Mouse (Mus musculus): ENCODE measurements around the gene Sphkap.

The Sphkap gene

DNA sequence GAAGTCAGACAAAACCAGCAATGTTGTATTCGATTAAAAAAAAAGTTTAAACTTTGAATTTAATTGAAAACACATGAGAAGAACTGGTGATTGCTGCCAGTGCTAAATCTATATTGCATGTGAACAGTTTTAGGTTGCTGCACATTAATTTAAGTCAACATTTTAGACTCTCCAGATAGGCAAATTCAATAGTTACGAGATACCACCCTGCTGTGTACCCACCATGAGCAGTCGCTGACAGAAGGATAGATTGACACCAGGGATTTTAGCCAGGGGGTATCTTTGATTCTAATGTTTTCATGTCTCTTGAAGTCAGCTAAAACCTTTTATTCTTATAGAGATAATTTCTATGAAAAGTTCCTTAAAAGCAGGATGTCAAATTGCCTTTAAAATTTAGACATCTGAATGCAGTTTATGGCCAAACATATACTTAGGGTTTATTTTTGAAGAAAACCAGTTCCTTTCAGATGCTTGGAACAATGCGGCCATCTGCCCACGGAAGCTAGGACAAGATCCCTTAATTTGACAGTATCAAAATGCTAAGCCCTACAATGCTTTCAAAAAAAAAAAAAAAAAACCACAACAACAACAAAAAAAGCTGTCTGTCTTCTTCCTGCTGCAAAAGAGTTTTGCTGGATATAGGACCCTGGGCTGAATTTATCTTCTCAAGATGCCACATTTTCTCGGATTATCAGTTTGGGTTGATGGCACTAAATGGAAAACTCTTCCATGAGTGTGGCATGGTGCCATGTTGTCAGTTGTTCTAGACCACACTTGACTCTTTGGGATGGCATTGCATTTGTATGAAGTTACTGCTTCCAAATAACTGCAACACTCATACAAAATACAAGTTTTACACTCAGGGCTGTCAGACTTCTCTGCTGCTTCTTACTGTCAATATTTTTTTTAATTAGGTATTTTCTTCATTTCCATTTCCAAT lies 110.6 kb downstream of the Sphkap start:
- DNase-seq (ENCODE audit: low read depth, low spot score): no peak

DNA sequence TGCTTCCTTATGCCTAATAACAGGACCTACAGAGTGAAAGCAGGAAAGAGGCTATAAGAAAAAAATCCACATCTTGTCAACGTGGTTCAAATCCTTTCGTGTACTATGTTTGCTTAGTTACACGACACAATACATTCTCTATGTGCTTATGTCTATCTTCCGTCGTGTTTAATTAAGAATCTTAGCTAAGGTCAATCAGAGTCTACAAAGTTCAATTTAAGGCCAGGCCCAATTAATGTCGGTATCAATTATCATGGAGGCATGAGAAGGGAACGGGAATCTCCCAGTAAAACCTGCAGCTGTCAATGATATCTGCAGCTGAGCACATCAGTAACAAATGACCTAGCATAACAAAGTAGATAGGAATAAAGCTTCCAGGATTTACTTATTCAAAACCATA lies 122.1 kb downstream of the Sphkap start:
- no peak for DNase-seq (ENCODE audit: low read depth, low spot score)

DNA sequence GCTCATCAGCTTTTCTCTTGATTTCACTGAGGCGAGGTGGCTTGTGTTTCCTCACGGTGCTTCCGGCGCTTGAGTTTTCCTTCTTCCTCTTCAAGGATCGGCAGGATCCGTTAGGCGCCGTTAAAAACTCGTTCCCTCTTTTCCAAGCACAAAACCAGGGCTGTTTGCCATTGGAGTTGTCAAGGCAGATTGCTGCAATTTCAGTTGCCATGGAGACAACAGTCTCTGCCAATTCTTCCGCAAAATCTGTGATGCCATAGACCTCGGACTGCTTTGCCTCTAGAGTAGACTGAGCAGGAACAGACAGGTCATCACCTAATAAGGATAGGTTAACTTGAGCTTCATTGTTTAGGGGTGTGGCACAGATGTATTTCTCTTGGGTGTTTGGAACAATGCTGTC lies 131.0 kb downstream of the Sphkap start:
- DNase-seq (ENCODE audit: low read depth, low spot score): peak; percentile 38

DNA sequence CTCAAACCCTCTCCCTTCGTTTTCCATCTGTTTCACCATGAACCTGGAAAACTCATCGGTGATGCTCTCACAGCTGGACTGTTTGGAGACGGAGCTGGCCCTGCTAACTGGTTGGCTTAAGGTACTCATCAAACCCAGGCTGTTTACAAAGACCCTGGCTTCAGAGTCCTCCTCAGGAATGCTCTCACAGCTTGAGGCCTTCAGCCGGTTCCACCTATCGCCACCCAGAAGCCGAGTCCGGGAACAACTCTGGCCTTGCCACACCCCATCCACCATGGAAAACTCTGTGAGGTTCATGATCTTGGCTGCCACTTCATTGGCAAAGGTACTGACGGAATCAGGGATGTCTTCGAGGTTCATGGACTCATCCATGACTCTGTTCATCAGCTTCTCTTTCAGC lies 131.4 kb downstream of the Sphkap start:
- peak; percentile 4 for DNase-seq (ENCODE audit: low read depth, low spot score)

DNA sequence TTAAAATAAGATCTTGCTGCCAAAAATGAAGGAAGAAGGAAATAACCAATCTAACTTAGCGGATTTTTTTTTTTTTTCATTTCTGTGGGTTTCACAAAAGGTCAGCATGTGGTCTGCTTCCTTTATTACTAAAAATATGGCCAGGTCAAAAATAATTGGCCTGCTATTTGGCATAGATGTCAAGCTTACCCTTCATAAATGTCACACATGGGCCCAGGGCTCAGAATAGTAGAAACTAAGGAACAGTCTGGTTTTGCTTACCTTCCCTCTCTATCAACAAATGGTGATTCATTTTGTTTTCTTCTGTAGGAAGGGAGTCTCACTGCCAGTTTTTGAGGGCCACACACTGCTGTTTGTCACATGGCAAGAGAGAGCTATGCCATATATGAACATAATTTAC lies 156.3 kb downstream of the Sphkap start:
- no peak for DNase-seq (ENCODE audit: low read depth, low spot score)

DNA sequence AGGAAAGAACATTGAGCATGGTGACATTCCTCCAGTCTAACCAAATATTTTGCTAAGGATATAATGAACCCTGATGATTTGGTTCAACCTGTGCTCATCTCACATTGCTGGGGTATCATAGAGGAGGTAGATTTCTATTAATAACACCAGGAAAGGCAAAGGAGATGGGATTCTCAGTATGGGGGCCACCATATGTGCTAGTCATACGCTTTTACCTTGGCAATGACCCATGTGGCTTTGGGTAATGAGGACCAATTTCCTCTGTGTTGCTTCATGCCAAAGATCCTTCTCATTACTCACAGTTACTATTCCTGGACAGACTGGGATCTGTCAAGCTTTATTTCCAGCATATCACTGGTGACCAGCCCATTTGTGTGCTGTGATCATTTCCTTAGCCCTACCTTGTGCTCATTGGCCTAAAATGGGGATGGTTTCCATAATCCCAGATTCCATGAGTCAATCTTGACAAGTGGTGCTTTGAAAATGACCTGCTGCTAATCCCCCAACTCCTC lies 159.7 kb downstream of the Sphkap start:
- DNase-seq (ENCODE audit: low read depth, low spot score): no peak

DNA sequence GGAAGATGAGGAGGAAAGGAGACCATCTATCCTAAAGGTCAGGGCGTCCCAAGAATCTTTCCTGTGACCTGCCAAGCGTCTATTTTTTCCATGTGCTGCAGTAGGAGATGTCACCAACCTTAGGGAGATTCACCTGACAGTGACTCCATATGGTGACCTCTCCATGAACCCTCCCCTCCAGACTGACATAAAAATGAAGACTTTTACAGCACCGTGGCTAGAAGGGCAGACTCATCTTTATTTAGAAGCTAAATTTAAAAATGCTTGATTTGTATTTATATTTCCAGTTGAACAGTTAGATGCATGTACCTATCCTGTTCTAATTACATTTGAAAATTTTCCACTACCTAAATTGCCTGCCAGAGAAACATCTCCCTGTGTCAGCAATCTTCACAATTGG lies 180.1 kb downstream of the Sphkap start:
- DNase-seq (ENCODE audit: low read depth, low spot score): no peak

DNA sequence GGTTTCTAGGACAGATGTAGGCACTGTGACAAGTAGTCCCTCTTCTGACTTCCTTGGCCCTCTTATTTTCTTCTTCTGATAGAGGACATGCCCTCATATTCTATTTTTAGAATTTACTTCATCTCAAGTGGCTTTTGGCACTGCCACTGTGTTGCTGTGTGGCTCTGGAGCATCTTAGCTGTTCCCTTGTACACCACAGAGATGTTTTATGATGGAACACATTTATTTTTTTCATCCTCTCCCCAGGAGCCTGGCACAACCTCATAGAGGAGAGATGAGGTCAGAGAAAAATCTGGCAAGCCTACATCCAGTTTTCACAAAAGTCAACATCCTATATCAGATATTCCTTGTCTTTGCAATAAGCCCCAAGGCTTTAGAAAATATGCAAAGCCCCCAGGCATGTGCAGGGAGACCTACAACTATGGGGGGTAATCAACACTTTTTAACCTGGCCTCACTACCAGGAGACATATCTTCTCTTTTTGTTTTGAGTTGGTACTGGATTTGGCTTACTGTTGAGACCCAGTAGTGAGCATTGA lies 183.5 kb downstream of the Sphkap start:
- no peak for DNase-seq (ENCODE audit: low read depth, low spot score)

DNA sequence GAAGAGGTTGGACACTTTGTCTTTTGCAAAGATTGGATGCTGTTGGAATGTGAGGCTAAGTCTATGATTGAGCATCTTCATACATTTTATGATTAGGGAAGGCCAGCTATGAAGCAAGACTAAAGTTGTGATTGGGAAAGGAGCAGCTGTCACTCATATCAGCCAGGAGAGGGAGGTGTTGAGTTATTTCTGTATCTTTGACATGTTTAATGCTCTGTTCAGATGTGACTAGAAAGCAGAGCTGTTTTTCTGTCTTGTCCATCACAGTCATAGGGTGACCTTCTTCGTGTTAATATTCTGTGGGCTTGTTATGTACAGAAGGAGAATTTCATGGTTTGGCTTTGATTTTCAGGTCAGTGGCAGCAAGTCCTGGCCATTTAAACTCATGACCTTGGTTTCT lies 184.9 kb downstream of the Sphkap start:
- peak; percentile 10 for DNase-seq (ENCODE audit: low read depth, low spot score)

DNA sequence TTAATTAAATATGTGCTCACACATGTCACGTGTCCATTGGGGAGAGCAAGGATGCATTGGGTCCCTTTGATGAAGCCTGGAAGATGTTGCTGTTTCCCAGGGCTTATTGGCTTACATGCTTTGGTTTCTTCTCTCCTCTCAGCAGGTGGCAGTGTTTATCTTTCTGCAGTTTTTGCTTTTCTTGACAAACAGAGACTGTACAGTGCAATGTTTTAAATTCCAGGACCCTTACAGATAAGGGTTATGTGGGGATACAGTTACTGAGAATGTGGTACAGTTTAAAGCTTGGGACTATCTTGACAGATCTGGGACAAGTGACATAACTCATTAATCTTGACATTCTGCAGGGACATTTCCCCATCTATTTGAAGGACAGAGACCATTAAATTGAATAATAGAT lies 189.7 kb downstream of the Sphkap start:
- no peak for DNase-seq (ENCODE audit: low read depth, low spot score)

DNA sequence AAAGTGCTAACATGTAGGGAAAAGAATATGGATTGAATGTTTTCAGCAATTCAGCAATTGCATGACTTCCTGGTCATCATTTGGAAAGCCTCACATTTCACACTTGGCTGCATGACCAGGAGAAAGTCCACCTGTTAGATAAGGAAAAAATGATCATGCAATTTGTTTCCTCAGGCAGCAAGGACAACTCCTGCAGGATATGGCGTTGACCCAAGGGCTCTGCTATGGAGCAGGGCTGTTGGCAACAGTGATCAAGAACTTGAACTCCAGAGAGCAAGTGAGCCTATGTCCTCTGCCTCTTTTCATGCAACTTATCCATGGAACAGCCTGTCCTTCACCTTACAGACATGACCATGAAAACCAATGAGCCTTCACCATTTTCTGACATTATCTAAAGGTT lies 198.0 kb downstream of the Sphkap start:
- DNase-seq (ENCODE audit: low read depth, low spot score): no peak

All from R1 (cell line).